Mouse (Mus musculus) heart, postnatal 4 days (tissue): ENCODE measurements at regions not wholly inside any gene's neighbourhood (a gene's known extent, or its start where the extent isn't known, plus 50 kb on each side); places are given as distances from the start of the nearest gene placed in this dataset.
A peak's percentile ranks its signal among the peaks of the same experiment; 100 is the strongest.

Experiments used
- DNase-seq: peaks from one replicate; pipeline ENCODE4 v3.0.0; 2021

DNA sequence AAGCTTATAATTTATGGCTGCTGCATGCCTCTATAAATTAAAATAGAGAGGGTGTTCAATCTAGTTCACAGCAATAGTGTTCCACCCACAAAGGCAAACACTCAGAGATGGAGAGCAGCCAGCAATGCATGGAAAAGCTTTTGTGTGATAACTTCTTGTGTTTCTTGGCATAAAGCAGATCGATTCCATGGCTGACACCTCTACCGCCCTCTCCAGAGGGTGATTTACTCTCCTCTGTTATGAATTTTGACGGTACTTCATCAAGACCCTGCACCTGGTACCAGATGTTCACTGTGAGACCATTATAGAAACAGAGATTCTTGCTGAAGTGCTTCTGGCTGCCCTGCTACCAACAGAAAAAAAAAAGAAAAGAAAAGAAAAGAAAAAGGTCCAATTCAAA lies 54.1 kb upstream of the Btc start:
- DNase-seq, result no peak

DNA sequence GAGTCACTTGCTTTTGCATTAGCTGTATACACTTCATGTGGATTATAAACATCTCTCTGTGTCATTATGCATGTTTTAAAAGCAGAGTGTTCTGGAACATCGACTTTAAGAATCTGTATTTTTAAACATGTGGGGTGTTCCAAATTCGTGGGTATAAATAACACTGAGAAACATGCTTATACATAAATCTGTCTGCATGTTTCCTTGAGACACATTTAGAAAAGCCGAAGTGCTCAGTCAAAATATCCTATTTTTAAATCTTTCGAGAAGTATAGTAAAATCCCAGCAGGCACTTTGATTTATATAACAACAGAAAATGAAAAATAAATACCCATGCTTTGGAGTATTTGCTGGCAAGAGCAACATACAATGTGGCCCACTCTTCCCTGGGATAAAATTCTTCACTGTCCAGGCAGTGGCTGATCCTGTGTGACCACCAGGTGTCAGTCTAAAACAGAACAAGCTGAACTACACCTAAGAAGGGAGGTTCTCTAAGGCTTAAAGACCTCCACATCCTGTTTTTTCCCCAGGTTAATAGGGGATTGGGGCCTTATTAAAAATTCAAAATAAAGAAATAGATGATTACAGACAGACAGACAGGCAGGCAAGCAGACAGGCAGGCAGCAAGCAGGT lies 52.4 kb upstream of the Parm1 start:
- peak; percentile 40 for DNase-seq
